Mouse (Mus musculus) midbrain, embryonic 14.5 days (tissue): ENCODE results near the gene Srgap2. TPM values are rescaled to one million over a fixed set of nuclear protein-coding genes. Genes with fewer than 3 reads are reported as not detected.
A peak's percentile ranks its signal among the peaks of the same experiment; 100 is the strongest.

Experiments
- ATAC-seq: fragments of 200-750 bp; cut with Nextera tagmentation; 2 replicates; pipeline ENCODE4 v1.8.0; 2017; ENCODE audit warnings: moderate number of reproducible peaks, moderate library complexity; ENCODE audit not compliant: low FRiP score, low TSS enrichment
- DNase-seq: peaks from one replicate; pipeline ENCODE4 v3.0.0-alpha.2; 2015
- H3K27ac ChIP-seq: fragments of 300-500 bp; sonication (generic); replicated peaks from 2 replicates; pipeline ENCODE4 v1.5.1; 2014; ENCODE audit warnings: mild to moderate bottlenecking, low read depth, low read length, moderate library complexity
- H3K27me3 ChIP-seq: fragments of 300-500 bp; sonication (generic); 2 replicates; pipeline ENCODE4 v1.6.1; 2014; ENCODE audit warnings: low read length, control low read depth, mixed read lengths; ENCODE audit not compliant: control insufficient read depth, insufficient read depth
- H3K36me3 ChIP-seq: fragments of 300-500 bp; sonication (generic); 2 replicates; pipeline ENCODE4 v1.6.1; 2014; ENCODE audit warnings: low read length, control low read depth; ENCODE audit not compliant: control insufficient read depth, insufficient read depth
- H3K4me1 ChIP-seq: fragments of 300-500 bp; sonication (generic); 2 replicates; pipeline ENCODE4 v1.6.1; 2014; ENCODE audit warnings: mild to moderate bottlenecking, antibody characterized with exemption, low read length, control low read depth; ENCODE audit not compliant: control insufficient read depth, insufficient read depth
- H3K4me2 ChIP-seq: fragments of 300-500 bp; sonication (generic); 2 replicates; pipeline ENCODE4 v1.6.1; 2014; ENCODE audit warnings: mild to moderate bottlenecking, low read length, moderate library complexity
- H3K4me3 ChIP-seq: fragments of 300-500 bp; sonication (generic); replicated peaks from 2 replicates; pipeline ENCODE4 v1.5.1; 2014; ENCODE audit warnings: low read depth, low read length
- H3K9ac ChIP-seq: fragments of 300-500 bp; sonication (generic); replicated peaks from 2 replicates; pipeline ENCODE4 v1.6.1; 2014; ENCODE audit warnings: mild to moderate bottlenecking, low read length, moderate library complexity
- H3K9me3 ChIP-seq: fragments of 300-500 bp; sonication (generic); 2 replicates; pipeline ENCODE4 v1.6.1; 2016; ENCODE audit warnings: low read length, control low read depth, mixed read lengths; ENCODE audit not compliant: control insufficient read depth
- WGBS: fragments of 180-500 bp; shearing (Covaris S2); extraction: QIAGEN DNeasy Blood & Tissue Kit; methylation state at CpG from one replicate; pipeline ENCODE4 v1.1.7; 2014; 5-methylcytosine and 5-hydroxymethylcytosine counted together
- polyA plus RNA-seq: library from polyadenylated mRNA; unstranded; fragments of >200 nt; fragmentation: Nextera tagmentation; extraction: Ambion mirVana; gene quantifications from 2 replicates; pipeline ENCODE4 v1.2.1, GENCODE M21; 2014

Gene Srgap2
- polyA plus RNA-seq, 1 experiment from 2014 or later = 30.8 TPM

- Histone ChIP-seq H3K27ac (no peak overlapping the region), H3K4me1 (no peaks in the 10 kb centered on the region), H3K9me3 (no peaks in the 10 kb centered on the region), H3K4me2 (no peak overlapping the region), H3K4me3 (no peak overlapping the region), H3K36me3 (no peaks in the 10 kb centered on the region), H3K27me3 (no peaks in the 10 kb centered on the region), H3K9ac (no peak overlapping the region)
- ATAC-seq (no peak), DNase-seq (no peak)
- 25% methylated on average over 1 of the region's 1 CpGs for WGBS
These were observed 13.0 kb downstream of the Srgap2 start for GRCm38 (mm10) chr1:131514197-131514596.

GRCm38 (mm10) chr1:131513136-131513535 lies 14.0 kb downstream of the Srgap2 start:
- Histone ChIP-seq H3K27ac (no peak overlapping the region), H3K4me3 (no peak overlapping the region), H3K4me1 (no peaks in the 10 kb centered on the region), H3K36me3 (no peaks in the 10 kb centered on the region), H3K9me3 (no peaks in the 10 kb centered on the region), H3K4me2 (no peak overlapping the region), H3K9ac (no peak overlapping the region), H3K27me3 (no peaks in the 10 kb centered on the region)
- 94% methylated on average over 2 of the region's 2 CpGs for WGBS
- ATAC-seq (no peak), DNase-seq (no peak)

- no peaks in the 10 kb centered on the region for H3K27me3 ChIP-seq
- WGBS = 90% methylated on average over 3 of the region's 3 CpGs
- no peak overlapping the region for H3K27ac ChIP-seq
- DNase-seq = no peak
- no peak overlapping the region for H3K9ac ChIP-seq
- no peaks in the 10 kb centered on the region for H3K9me3 ChIP-seq
- H3K36me3 ChIP-seq = no peaks in the 10 kb centered on the region
- no peak overlapping the region for H3K4me3 ChIP-seq
- no peaks in the 10 kb centered on the region for H3K4me1 ChIP-seq
- no peak for ATAC-seq
- H3K4me2 ChIP-seq = no peak overlapping the region
These were observed 15.3 kb downstream of the Srgap2 start for GRCm38 (mm10) chr1:131511661-131512500.

- DNase-seq = no peak
- H3K4me1 ChIP-seq = no peaks in the 10 kb centered on the region
- no peak for ATAC-seq
These were observed 16.0 kb downstream of the Srgap2 start for GRCm38 (mm10) chr1:131511131-131511530.

GRCm38 (mm10) chr1:131501681-131502080 lies 25.5 kb downstream of the Srgap2 start:
- ATAC-seq = no peak
- Histone ChIP-seq H3K4me1 (no peaks in the 10 kb centered on the region), H3K4me3 (no peak overlapping the region), H3K36me3 (no peaks in the 10 kb centered on the region), H3K9me3 (no peaks in the 10 kb centered on the region), H3K27me3 (no peaks in the 10 kb centered on the region), H3K27ac (no peak overlapping the region), H3K4me2 (no peak overlapping the region), H3K9ac (no peak overlapping the region)
- DNase-seq = no peak
- WGBS = 92% methylated on average over 1 of the region's 1 CpGs

More at GRCm38 (mm10) chr1:131511131-131511530, 16.0 kb downstream of the Srgap2 start:
- Histone ChIP-seq H3K9ac (no peak overlapping the region), H3K4me2 (no peak overlapping the region), H3K9me3 (no peaks in the 10 kb centered on the region), H3K27ac (no peak overlapping the region), H3K4me3 (no peak overlapping the region), H3K27me3 (no peaks in the 10 kb centered on the region), H3K36me3 (no peaks in the 10 kb centered on the region)

- Histone ChIP-seq H3K4me3 (no peak overlapping the region), H3K4me1 (no peaks in the 10 kb centered on the region), H3K4me2 (no peak overlapping the region), H3K9ac (no peak overlapping the region), H3K27me3 (no peaks in the 10 kb centered on the region), H3K27ac (no peak overlapping the region), H3K36me3 (no peaks in the 10 kb centered on the region), H3K9me3 (no peaks in the 10 kb centered on the region)
- ATAC-seq = no peak
- 89% methylated on average over 1 of the region's 1 CpGs for WGBS
- no peak for DNase-seq
These were observed 28.9 kb downstream of the Srgap2 start for GRCm38 (mm10) chr1:131498231-131498630.

- 0 out of 2 replicates have a peak, but pooled peaks cover 4% of the 10 kb centered on the region for H3K4me1 ChIP-seq
- H3K9me3 ChIP-seq = no peaks in the 10 kb centered on the region
- H3K4me3 ChIP-seq = no peak overlapping the region
- H3K27ac ChIP-seq = no peak overlapping the region
- DNase-seq = peak; percentile 43
- no peak overlapping the region for H3K4me2 ChIP-seq
- no peak overlapping the region for H3K9ac ChIP-seq
- no peaks in the 10 kb centered on the region for H3K36me3 ChIP-seq
- H3K27me3 ChIP-seq = no peaks in the 10 kb centered on the region
- WGBS = 88% methylated on average over 4 of the region's 4 CpGs
- ATAC-seq = no peak
These were observed 32.9 kb downstream of the Srgap2 start for GRCm38 (mm10) chr1:131493966-131494898.

- Histone ChIP-seq H3K4me1 (0 out of 2 replicates have a peak, but pooled peaks cover 4% of the 10 kb centered on the region), H3K27ac (no peak overlapping the region), H3K27me3 (no peaks in the 10 kb centered on the region), H3K4me2 (no peak overlapping the region), H3K9ac (no peak overlapping the region), H3K9me3 (no peaks in the 10 kb centered on the region), H3K4me3 (no peak overlapping the region), H3K36me3 (no peaks in the 10 kb centered on the region)
- DNase-seq (no peak), ATAC-seq (no peak)
- 64% methylated on average over 2 of the region's 2 CpGs for WGBS
These were observed 34.8 kb downstream of the Srgap2 start for GRCm38 (mm10) chr1:131492360-131492759.
